Mouse (Mus musculus) 3T3-L1 (cell line): ENCODE results near the gene Ntrk1.
A peak's percentile ranks its signal among the peaks of the same experiment; 100 is the strongest.

Experiments
- DNase-seq: peaks from one replicate; pipeline ENCODE4 v3.0.0-alpha.2; 2015; ENCODE audit warnings: low read depth, low spot score

Gene Ntrk1

GRCm38 (mm10) chr3:87785626-87786214 is 9.2 kb downstream of the Ntrk1 start:
- no peak for DNase-seq

- DNase-seq = no peak
Observed at GRCm38 (mm10) chr3:87785156-87785555, 9.8 kb downstream of the Ntrk1 start.

- no peak for DNase-seq
Observed at GRCm38 (mm10) chr3:87783282-87784023, 11.5 kb downstream of the Ntrk1 start.

GRCm38 (mm10) chr3:87779086-87779485 is 15.9 kb downstream of the Ntrk1 start:
- no peak for DNase-seq

- no peak for DNase-seq
Observed at GRCm38 (mm10) chr3:87778283-87778682, 16.7 kb downstream of the Ntrk1 start.

GRCm38 (mm10) chr3:87771088-87771487 is 23.9 kb downstream of the Ntrk1 start:
- no peak for DNase-seq

GRCm38 (mm10) chr3:87770280-87770679 is 24.7 kb downstream of the Ntrk1 start:
- DNase-seq = peak; percentile 86

- DNase-seq = no peak
Observed at GRCm38 (mm10) chr3:87769506-87769905, 25.5 kb downstream of the Ntrk1 start.

- peak; percentile 85 for DNase-seq
Observed at GRCm38 (mm10) chr3:87768844-87769243, 26.1 kb downstream of the Ntrk1 start.

- peak; percentile 51 for DNase-seq
Observed at GRCm38 (mm10) chr3:87768431-87768830, 26.5 kb downstream of the Ntrk1 start.

- DNase-seq = peak; percentile 31
Observed at GRCm38 (mm10) chr3:87767764-87768163, 27.2 kb downstream of the Ntrk1 start.

- no peak for DNase-seq
Observed at GRCm38 (mm10) chr3:87766284-87766667, 28.7 kb downstream of the Ntrk1 start.

GRCm38 (mm10) chr3:87765631-87766283 is 29.2 kb downstream of the Ntrk1 start:
- DNase-seq = no peak

- DNase-seq = peak; percentile 77
Observed at GRCm38 (mm10) chr3:87765091-87765490, 29.9 kb downstream of the Ntrk1 start.

- peak; percentile 74 for DNase-seq
Observed at GRCm38 (mm10) chr3:87764506-87764905, 30.5 kb downstream of the Ntrk1 start.

GRCm38 (mm10) chr3:87763683-87764289 is 31.2 kb downstream of the Ntrk1 start:
- peak; percentile 93 for DNase-seq

GRCm38 (mm10) chr3:87763202-87763601 is 31.8 kb downstream of the Ntrk1 start:
- no peak for DNase-seq

- peak; percentile 83 for DNase-seq
Observed at GRCm38 (mm10) chr3:87761408-87762375, 33.3 kb downstream of the Ntrk1 start.

GRCm38 (mm10) chr3:87758641-87759040 is 36.3 kb downstream of the Ntrk1 start:
- DNase-seq = peak; percentile 80

GRCm38 (mm10) chr3:87756488-87756887 is 38.5 kb downstream of the Ntrk1 start:
- no peak for DNase-seq

- DNase-seq = peak; percentile 51
Observed at GRCm38 (mm10) chr3:87755964-87756363, 39.0 kb downstream of the Ntrk1 start.
